Mouse (Mus musculus) heart, postnatal 14 days (tissue): ENCODE data around the gene Npl. TPM values are rescaled to one million over a fixed set of nuclear protein-coding genes. Genes with fewer than 3 reads are reported as not detected.
"Not testable (repeated sequence)": the region's sequence is repeated elsewhere in the genome, so short reads cannot be mapped to it uniquely, and the experiment has no call there.

ENCODE experiments used
- DNase-seq, 2 experiments: peaks; one replicate each; pipeline ENCODE4 v3.0.0; 2021 to 2022
- intact Hi-C: fragments of 180-260 bp; cut with DNase I; formaldehyde crosslinking; loops from one replicate; pipeline ENCODE4 v1.15.1; 2025
- total RNA-seq, 2 experiments: library from RNA; stranded (reverse); gene quantifications; 2 replicates each; pipeline ENCODE4 v1.2.3; 2021

The Npl gene
- total RNA-seq, 2 experiments from 2014 or later, result 1.7 to 1.8 TPM

DNA sequence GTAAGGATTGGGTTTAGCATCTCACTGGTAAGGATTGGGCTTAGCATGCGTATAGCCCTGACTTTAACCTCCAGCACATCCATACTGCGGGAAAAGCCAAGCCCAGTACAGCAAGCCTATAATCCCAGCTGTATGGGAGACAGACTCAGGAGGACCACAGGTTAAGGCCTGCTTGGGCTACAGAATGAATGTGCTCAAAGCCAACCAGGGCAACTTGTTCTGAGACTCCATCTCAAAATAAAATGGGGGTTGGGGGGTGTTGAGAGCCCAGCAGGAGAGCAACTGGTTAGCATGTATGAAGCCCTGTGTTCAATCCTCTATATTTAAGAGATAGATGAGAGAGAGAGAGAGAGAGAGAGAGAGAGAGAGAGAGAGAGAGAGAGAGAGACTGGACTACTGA is 58.5 kb downstream of the Npl start:
- intact Hi-C loops, result no loop called here
- DNase-seq, result no peak

- DNase-seq, result no peak
- intact Hi-C loops, result loop anchor here (5.0 kb wide), 1 partner anchor 257 kb away; the partner anchor contains the start of gene Rnasel
Observed at GRCm38 (mm10) chr1:153489963-153490362, 59.9 kb downstream of the Npl start.

DNA sequence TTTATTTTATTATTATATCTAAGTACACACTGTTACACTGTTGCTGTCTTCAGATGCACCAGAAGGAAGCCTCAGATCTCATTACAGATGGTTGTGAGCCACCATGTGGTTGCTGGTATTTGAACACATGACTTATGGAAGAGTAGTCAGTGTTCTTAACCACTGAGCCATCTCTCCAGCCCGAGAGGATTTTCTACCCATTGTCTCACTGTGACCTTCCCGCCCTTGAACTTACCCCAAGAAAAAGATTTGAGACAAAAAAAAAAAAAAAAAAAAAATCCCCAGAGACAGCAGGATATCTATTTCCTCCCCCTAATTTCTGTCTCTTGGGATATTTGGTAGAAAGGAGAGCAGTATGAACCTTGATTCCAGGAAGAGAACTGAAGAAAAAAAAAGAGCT is 60.3 kb downstream of the Npl start:
- DNase-seq, result no peak
- intact Hi-C loops, result loop anchor here (5.0 kb wide), 1 partner anchor 258 kb away; the partner anchor contains the start of gene Rnasel

GRCm38 (mm10) chr1:153489132-153489531 is 60.7 kb downstream of the Npl start:
- DNase-seq, result peak; percentile 21 to 36
- intact Hi-C loops, result loop anchor here (5.0 kb wide), 1 partner anchor 258 kb away; the partner anchor contains the start of gene Rnasel

DNA sequence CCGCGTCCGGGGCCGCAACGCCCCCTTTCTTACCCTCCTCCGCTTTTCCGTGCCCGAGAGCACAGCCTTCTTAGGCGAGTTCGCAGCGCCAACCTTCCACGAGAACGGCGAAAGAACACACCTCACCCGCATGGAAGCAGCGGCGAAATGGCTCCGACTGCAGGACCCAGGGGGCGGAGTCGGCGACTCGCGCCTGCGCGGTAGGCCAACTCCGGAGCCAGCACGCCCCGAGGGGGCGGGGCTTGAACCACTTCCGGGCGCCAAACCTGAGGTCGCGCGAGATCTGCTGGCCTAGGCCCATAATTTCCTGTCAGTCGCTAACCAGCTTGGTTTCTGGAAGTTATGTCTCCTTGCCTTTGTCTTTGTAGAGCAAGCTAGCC is 62.4 kb downstream of the Npl start, which contains the start of gene Dhx9:
Gene Dhx9, minus strand, starts transcription at position 161 of the 380 bp plus-strand sequence.
- intact Hi-C loops, result loop anchor here (5.0 kb wide), 1 partner anchor 260 kb away; the partner anchor contains the start of gene Rnasel
- DNase-seq, result peak; percentile 100

GRCm38 (mm10) chr1:153486767-153487499 is 62.9 kb downstream of the Npl start:
- intact Hi-C loops, result loop anchor here (5.0 kb wide), 1 partner anchor 260 kb away; the partner anchor contains the start of gene Rnasel
- DNase-seq, result peak; percentile 30 to 40

- not testable (repeated sequence) for DNase-seq
- intact Hi-C loops, result loop anchor here (5.0 kb wide), 1 partner anchor 261 kb away; the partner anchor contains the start of gene Rnasel
Observed at GRCm38 (mm10) chr1:153486120-153486519, 63.7 kb downstream of the Npl start.

GRCm38 (mm10) chr1:153485201-153485796 is 64.5 kb downstream of the Npl start:
- no peak for DNase-seq
- intact Hi-C loops, result loop anchor here (5.0 kb wide), 1 partner anchor 262 kb away; the partner anchor contains the start of gene Rnasel

GRCm38 (mm10) chr1:153481025-153481412 is 68.8 kb downstream of the Npl start:
- intact Hi-C loops, result no loop called here
- DNase-seq, result no peak

- DNase-seq, result peak; percentile 65 to 77
- intact Hi-C loops, result no loop called here
Observed at GRCm38 (mm10) chr1:153480386-153481024, 69.3 kb downstream of the Npl start.

- intact Hi-C loops, result no loop called here
- DNase-seq, result no peak
Observed at GRCm38 (mm10) chr1:153479296-153479695, 70.5 kb downstream of the Npl start.

- no peak for DNase-seq
- intact Hi-C loops, result no loop called here
Observed at GRCm38 (mm10) chr1:153461796-153462195, 88.0 kb downstream of the Npl start.

DNA sequence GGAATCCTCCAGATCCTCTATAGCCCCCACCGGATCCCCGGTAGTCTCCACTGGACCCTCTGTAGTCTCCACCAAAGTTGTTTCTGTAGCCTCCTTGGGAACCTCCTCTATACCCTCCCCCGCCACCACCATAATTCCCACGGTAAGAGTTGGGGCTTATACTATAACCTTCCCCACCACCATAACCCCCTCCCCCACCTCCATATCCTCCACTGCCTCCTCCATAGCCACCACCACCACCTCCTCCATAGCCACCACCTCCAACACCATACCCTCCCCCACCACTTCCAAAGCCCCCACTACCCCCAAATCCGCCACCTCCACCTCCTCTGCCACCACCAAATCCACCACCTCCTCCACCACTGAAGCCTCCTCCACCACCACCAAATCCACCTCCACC is 93.7 kb downstream of the Npl start:
- DNase-seq, result no peak
- intact Hi-C loops, result no loop called here

GRCm38 (mm10) chr1:153453146-153453642 is 96.7 kb downstream of the Npl start:
- intact Hi-C loops, result loop anchor here (2.0 kb wide), 1 partner anchor 48 kb away; no protein-coding TSS in a partner anchor
- DNase-seq, result no peak

Other genes starting within 250 kb of the Npl start
- gene Lamc1, start 217.3 kb downstream of the Npl start, total RNA-seq, result 100 to 1,000 TPM; 303 to 323 TPM
- gene Shcbp1l, start 124.9 kb downstream of the Npl start, total RNA-seq, result not detected
- gene Dhx9, start 62.4 kb downstream of the Npl start, total RNA-seq, result 10 to 100 TPM; 58.3 to 64.8 TPM
- gene Rgs8, start 103.0 kb upstream of the Npl start, total RNA-seq, result not detected
- gene Rgs16, start 190.3 kb upstream of the Npl start, total RNA-seq, result 1 to 10 TPM; 1.2 to 2.1 TPM
- 1 to 10 TPM; 6.9 to 7.5 TPM for gene Rnasel, start 199.4 kb upstream of the Npl start, total RNA-seq